Mouse (Mus musculus): Measurements from ENCODE around the gene Strn. TPM values are rescaled to one million over a fixed set of nuclear protein-coding genes. Genes with fewer than 3 reads are reported as not detected.

Strn gene
- polyA plus RNA-seq, 1 experiment from 2014 or later = 12.5 TPM

- no peak for ATAC-seq (replicated peaks; ENCODE audit: insufficient number of reproducible peaks, low FRiP score, low TSS enrichment)
- H3K4me1 ChIP-seq (ENCODE audit: control insufficient read depth, insufficient read depth, low read length) = no peaks in the 10 kb centered on the region
- no peak overlapping the region for H3K4me2 ChIP-seq
- H3K9ac ChIP-seq (ENCODE audit: low read depth, low read length) = no peak overlapping the region
- no peaks in the 10 kb centered on the region for H3K9me3 ChIP-seq (replicated peaks; ENCODE audit: control insufficient read depth, low read length)
- no peaks in the 10 kb centered on the region for H3K27me3 ChIP-seq (ENCODE audit: control insufficient read depth, insufficient read depth, low read length)
- H3K27ac ChIP-seq (ENCODE audit: low read depth, low read length) = no peak overlapping the region
- no peak overlapping the region for H3K4me3 ChIP-seq (ENCODE audit: low read depth, low read length)
- 72% methylated on average over 8 of the region's 8 CpGs for WGBS (ENCODE audit: insufficient replicate concordance)
- H3K36me3 ChIP-seq (ENCODE audit: control insufficient read depth, insufficient read depth, low read length) = no peaks in the 10 kb centered on the region
Observed at GRCm38 (mm10) chr17:78608716-78609115, 128.3 kb downstream of the Strn start.

- no peak for ATAC-seq (replicated peaks; ENCODE audit: insufficient number of reproducible peaks, low FRiP score, low TSS enrichment)
Observed at GRCm38 (mm10) chr17:78608135-78608670, 128.8 kb downstream of the Strn start.

GRCm38 (mm10) chr17:78604431-78604830 lies 132.6 kb downstream of the Strn start:
- ATAC-seq (replicated peaks; ENCODE audit: insufficient number of reproducible peaks, low FRiP score, low TSS enrichment) = no peak
- Histone ChIP-seq H3K27ac (ENCODE audit: low read depth, low read length) (no peak overlapping the region), H3K4me1 (ENCODE audit: control insufficient read depth, insufficient read depth, low read length) (no peaks in the 10 kb centered on the region), H3K4me3 (ENCODE audit: low read depth, low read length) (no peak overlapping the region), H3K4me2 (no peak overlapping the region), H3K27me3 (ENCODE audit: control insufficient read depth, insufficient read depth, low read length) (0 out of 2 replicates have a peak, but pooled peaks cover 2% of the 10 kb centered on the region), H3K9ac (ENCODE audit: low read depth, low read length) (no peak overlapping the region), H3K36me3 (ENCODE audit: control insufficient read depth, insufficient read depth, low read length) (no peaks in the 10 kb centered on the region), H3K9me3 (replicated peaks; ENCODE audit: control insufficient read depth, low read length) (no peaks in the 10 kb centered on the region)
- WGBS (ENCODE audit: insufficient replicate concordance) = 68% methylated on average over 6 of the region's 6 CpGs

More at GRCm38 (mm10) chr17:78608135-78608670, 128.8 kb downstream of the Strn start:
- Histone ChIP-seq H3K27ac (ENCODE audit: low read depth, low read length) (no peak overlapping the region), H3K4me2 (no peak overlapping the region), H3K4me3 (ENCODE audit: low read depth, low read length) (no peak overlapping the region), H3K4me1 (ENCODE audit: control insufficient read depth, insufficient read depth, low read length) (no peaks in the 10 kb centered on the region), H3K9ac (ENCODE audit: low read depth, low read length) (no peak overlapping the region), H3K36me3 (ENCODE audit: control insufficient read depth, insufficient read depth, low read length) (no peaks in the 10 kb centered on the region), H3K9me3 (replicated peaks; ENCODE audit: control insufficient read depth, low read length) (no peaks in the 10 kb centered on the region), H3K27me3 (ENCODE audit: control insufficient read depth, insufficient read depth, low read length) (0 out of 2 replicates have a peak, but pooled peaks cover under 1% of the 10 kb centered on the region)
- WGBS (ENCODE audit: insufficient replicate concordance) = 55% methylated on average over 16 of the region's 16 CpGs

- Histone ChIP-seq H3K27ac (ENCODE audit: low read depth, low read length) (no peak overlapping the region), H3K9ac (ENCODE audit: low read depth, low read length) (no peak overlapping the region), H3K4me3 (ENCODE audit: low read depth, low read length) (no peak overlapping the region), H3K9me3 (replicated peaks; ENCODE audit: control insufficient read depth, low read length) (no peaks in the 10 kb centered on the region), H3K4me1 (ENCODE audit: control insufficient read depth, insufficient read depth, low read length) (no peaks in the 10 kb centered on the region), H3K36me3 (ENCODE audit: control insufficient read depth, insufficient read depth, low read length) (no peaks in the 10 kb centered on the region), H3K4me2 (no peak overlapping the region; the same call in 1 of the 2 replicates), H3K27me3 (ENCODE audit: control insufficient read depth, insufficient read depth, low read length) (0 out of 2 replicates have a peak, but pooled peaks cover 2% of the 10 kb centered on the region)
- WGBS (ENCODE audit: insufficient replicate concordance) = 30% methylated on average over 8 of the region's 8 CpGs
- no peak for ATAC-seq (replicated peaks; ENCODE audit: insufficient number of reproducible peaks, low FRiP score, low TSS enrichment)
Observed at GRCm38 (mm10) chr17:78603872-78604271, 133.1 kb downstream of the Strn start.

GRCm38 (mm10) chr17:78602316-78602715 lies 134.7 kb downstream of the Strn start:
- 85% methylated on average over 14 of the region's 14 CpGs for whole genome bisulfite sequencing (ENCODE audit: insufficient replicate concordance)
- Histone ChIP-seq H3K9me3 (replicated peaks; ENCODE audit: control insufficient read depth, low read length) (no peaks in the 10 kb centered on the region), H3K27ac (ENCODE audit: low read depth, low read length) (no peak overlapping the region), H3K4me2 (no peak overlapping the region), H3K4me3 (ENCODE audit: low read depth, low read length) (no peak overlapping the region), H3K9ac (ENCODE audit: low read depth, low read length) (no peak overlapping the region), H3K36me3 (ENCODE audit: control insufficient read depth, insufficient read depth, low read length) (no peaks in the 10 kb centered on the region), H3K4me1 (ENCODE audit: control insufficient read depth, insufficient read depth, low read length) (no peaks in the 10 kb centered on the region), H3K27me3 (ENCODE audit: control insufficient read depth, insufficient read depth, low read length) (0 out of 2 replicates have a peak, but pooled peaks cover 2% of the 10 kb centered on the region)
- no peak for ATAC-seq (replicated peaks; ENCODE audit: insufficient number of reproducible peaks, low FRiP score, low TSS enrichment)

- Histone ChIP-seq H3K9ac (ENCODE audit: low read depth, low read length) (no peak overlapping the region), H3K4me3 (ENCODE audit: low read depth, low read length) (no peak overlapping the region), H3K36me3 (ENCODE audit: control insufficient read depth, insufficient read depth, low read length) (no peaks in the 10 kb centered on the region), H3K27ac (ENCODE audit: low read depth, low read length) (no peak overlapping the region), H3K9me3 (replicated peaks; ENCODE audit: control insufficient read depth, low read length) (no peaks in the 10 kb centered on the region), H3K4me1 (ENCODE audit: control insufficient read depth, insufficient read depth, low read length) (no peaks in the 10 kb centered on the region), H3K4me2 (no peak overlapping the region), H3K27me3 (ENCODE audit: control insufficient read depth, insufficient read depth, low read length) (0 out of 2 replicates have a peak, but pooled peaks cover 2% of the 10 kb centered on the region)
- 87% methylated on average over 12 of the region's 12 CpGs for WGBS (ENCODE audit: insufficient replicate concordance)
- no peak for ATAC-seq (replicated peaks; ENCODE audit: insufficient number of reproducible peaks, low FRiP score, low TSS enrichment)
Observed at GRCm38 (mm10) chr17:78601601-78602000, 135.4 kb downstream of the Strn start.

- no peak for ATAC-seq (replicated peaks; ENCODE audit: insufficient number of reproducible peaks, low FRiP score, low TSS enrichment)
- 63% methylated on average over 6 of the region's 6 CpGs for WGBS (ENCODE audit: insufficient replicate concordance)
Observed at GRCm38 (mm10) chr17:78601042-78601441, 136.0 kb downstream of the Strn start.

More at GRCm38 (mm10) chr17:78601042-78601441, 136.0 kb downstream of the Strn start:
- H3K27ac ChIP-seq (ENCODE audit: low read depth, low read length) = no peak overlapping the region
- no peaks in the 10 kb centered on the region for H3K4me1 ChIP-seq (ENCODE audit: control insufficient read depth, insufficient read depth, low read length)
- no peaks in the 10 kb centered on the region for H3K36me3 ChIP-seq (ENCODE audit: control insufficient read depth, insufficient read depth, low read length)
- H3K9ac ChIP-seq (ENCODE audit: low read depth, low read length) = no peak overlapping the region
- no peaks in the 10 kb centered on the region for H3K9me3 ChIP-seq (replicated peaks; ENCODE audit: control insufficient read depth, low read length)
- H3K27me3 ChIP-seq (ENCODE audit: control insufficient read depth, insufficient read depth, low read length) = 0 out of 2 replicates have a peak, but pooled peaks cover 2% of the 10 kb centered on the region
- H3K4me3 ChIP-seq (ENCODE audit: low read depth, low read length) = no peak overlapping the region
- no peak overlapping the region for H3K4me2 ChIP-seq

Measured in heart, embryonic 11.5 days (tissue).